Mouse (Mus musculus) A20 (cell line): ENCODE data around the gene Ufsp1.
A peak's percentile ranks its signal among the peaks of the same experiment; 100 is the strongest.

ENCODE experiments used
- DNase-seq: peaks from one replicate; pipeline ENCODE4 v3.0.0-alpha.2; 2011; ENCODE audit warnings: low read depth, low spot score

The Ufsp1 gene

DNA sequence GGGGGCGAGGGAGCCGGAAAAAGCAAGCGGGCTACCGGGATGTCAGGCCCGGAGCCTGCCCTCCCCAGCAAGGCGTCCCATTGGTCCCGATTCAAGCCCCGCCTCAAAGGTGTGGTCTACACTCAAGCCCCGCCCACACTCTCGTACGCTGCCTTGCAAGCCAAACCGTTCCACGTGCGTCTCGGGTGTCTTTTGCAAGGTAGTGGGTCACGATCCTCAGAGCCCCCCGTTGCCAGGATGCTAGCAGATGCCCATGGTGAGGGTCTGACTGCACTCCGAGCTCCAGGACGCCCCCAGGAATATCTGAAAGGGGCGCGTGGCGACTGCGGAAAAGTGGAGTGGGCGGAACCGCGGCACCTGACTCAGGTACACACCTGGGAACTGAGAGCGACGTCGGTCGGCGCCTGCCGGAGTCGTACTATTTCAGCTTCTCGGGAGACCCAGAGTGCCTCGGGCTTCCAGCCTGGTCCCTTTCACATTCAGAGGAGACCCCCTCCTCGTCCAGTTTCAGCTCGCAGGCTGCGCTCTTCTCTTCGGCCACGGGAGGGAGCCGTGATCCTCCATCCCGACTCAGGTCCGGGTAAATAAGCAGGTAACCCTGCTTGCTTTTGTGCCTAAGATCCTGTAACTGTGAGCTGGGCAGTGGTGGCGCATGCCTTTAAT is 39.2 kb downstream of the Ufsp1 start, which contains the start of gene Slc12a9:
Gene Slc12a9, minus strand, starts transcription at position 86 of the 663 bp plus-strand sequence.
- peak; percentile 95 for DNase-seq

DNA sequence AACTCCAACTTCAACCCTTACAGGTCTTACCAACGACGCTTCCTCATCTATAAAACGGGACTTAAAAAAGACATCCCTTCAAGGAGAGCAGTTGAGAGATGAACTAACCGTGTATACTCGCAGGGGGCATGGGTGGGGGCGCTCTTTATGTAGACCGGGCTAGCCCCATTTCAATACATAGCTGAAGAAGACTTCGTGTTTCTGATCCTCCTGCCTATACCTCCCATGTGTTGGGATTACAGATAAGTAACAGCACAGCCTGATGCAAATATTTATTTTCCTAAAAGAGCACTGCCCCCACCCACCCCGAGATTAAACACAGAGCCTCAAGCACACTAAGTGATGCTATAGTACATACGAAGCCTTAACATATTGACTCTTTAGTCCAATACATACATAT is 39.9 kb downstream of the Ufsp1 start:
- DNase-seq: no peak

GRCm38 (mm10) chr5:137335066-137335465 is 40.6 kb downstream of the Ufsp1 start:
- DNase-seq: no peak

DNA sequence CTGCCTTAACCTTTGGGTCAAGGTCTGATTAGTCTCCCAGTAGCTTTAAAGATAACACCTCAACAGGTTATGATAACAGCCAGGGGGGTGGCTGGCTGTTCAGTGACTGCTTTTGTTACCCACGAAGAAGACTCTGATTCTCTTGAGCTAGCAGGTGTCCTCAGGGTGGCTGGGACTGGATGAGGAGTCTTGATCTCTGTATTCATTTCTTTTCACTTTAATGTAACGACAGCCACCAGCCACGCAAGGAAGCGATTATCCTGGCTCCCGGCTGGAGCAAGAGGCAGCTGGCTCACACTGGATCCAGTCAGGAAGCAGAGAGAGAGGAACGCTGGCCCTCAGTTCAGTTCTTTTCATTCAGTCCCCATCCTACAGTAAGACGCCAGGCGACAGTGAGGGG is 42.8 kb downstream of the Ufsp1 start:
- DNase-seq: no peak

GRCm38 (mm10) chr5:137338256-137338655 is 43.8 kb downstream of the Ufsp1 start:
- peak; percentile 43 for DNase-seq

DNA sequence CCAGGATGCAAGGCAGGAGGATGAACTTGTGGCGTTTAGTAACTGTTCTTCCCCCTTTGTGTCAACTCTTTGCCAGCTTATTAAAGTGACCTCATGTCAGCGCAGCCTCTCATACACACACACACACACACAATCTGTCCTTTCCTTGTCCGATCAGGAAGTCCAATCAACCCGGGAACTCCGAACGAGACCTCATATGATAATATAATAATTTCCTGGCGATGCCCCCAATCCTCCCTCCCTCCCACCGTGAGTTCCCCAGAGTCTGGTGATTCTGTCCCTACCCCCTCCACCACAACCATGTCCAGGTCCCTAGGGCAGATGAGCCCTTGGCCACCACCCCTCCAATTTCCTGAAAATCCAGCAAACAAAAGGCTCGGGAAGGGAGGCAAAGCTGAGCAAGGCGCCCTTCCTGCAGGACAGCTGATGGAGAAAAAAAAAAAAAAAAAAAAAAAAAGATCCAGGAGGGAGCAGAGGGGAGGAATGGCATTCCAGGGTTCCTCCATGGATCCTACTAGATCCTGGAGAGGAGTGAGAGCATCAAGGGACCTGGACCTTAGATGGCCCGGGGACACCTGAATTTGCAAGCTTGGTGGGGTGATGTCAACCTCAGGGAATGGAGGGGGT is 44.3 kb downstream of the Ufsp1 start:
- no peak for DNase-seq

DNA sequence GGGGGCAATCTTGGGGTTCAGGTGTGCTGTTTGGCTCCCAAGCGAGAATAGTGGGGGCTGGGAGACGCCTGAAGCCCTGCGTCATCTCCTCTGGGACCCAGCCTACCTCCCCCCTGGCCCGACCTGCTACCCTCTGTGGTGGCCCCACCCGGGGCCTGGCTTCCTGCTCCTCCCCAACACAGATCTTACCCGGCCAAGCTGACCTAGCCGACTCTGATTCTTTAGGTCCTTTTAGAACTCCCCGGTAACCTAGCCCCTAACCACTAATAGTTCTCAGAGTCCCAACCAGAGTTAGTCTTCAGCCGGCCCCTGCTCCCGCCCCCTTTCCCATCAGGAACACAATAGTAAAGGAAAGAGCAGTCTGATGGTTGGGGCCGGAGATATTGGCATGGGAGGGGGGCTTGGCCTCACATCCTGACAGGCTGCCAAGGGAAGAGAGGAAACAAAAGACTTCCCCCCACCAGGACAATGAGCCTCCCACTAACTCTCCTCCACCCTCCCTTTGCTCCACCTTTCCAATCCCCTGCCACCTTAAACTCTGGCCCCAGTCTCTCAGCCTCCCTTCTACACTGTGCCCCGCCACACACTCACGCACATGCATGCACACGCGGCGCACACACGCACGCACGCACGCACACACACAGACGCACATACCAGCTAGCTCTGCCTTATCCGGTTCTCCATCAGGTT is 45.0 kb downstream of the Ufsp1 start:
- no peak for DNase-seq

GRCm38 (mm10) chr5:137340222-137340621 is 45.8 kb downstream of the Ufsp1 start:
- DNase-seq: no peak

DNA sequence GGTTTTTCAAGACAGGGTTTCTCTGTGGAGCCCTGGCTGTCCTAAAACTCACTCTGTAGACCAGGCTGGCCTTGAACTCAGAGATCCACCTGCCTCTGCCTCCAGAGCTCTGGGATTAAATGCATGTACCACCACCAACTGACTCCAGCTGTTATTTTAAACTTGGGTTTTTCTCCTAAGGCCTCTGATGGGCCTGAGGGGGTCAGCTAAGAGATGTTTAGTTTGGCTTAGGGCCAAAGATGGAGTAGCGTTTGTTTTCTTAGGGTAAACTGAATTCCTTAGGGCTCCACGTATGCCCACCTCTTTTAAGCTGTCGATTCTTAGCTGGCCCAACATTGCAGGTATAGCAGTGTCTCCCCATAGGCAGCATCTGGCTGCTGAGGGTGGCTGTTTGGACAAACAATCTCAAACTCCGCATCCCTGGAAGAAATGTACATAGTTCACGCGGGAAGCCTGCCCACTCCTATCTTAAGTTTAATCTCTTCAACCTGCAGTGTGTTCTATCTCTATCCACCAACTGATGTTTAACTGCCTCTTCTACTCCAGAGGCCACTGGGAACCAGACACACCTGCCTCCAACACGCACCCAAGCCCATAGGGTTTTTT is 48.1 kb downstream of the Ufsp1 start:
- no peak for DNase-seq

DNA sequence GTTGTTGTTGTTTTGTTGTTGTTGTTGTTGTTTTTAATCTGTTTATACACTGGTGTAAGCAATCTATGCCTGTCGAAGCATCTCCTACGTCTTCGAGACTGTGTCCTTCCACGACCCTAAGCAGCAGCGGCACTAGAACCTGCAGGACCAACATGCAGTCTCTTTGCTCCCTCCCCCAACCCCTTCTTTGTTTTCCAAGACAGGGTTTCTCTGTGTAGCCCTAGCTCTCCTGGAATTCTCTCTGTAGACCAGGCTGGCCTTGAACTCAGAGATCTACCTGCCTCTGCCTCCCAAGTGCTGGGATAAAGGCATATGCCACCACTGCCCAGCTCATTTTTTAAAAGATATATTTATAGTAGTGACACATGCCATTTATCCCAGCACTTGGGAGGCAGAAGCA is 49.0 kb downstream of the Ufsp1 start:
- no peak for DNase-seq

DNA sequence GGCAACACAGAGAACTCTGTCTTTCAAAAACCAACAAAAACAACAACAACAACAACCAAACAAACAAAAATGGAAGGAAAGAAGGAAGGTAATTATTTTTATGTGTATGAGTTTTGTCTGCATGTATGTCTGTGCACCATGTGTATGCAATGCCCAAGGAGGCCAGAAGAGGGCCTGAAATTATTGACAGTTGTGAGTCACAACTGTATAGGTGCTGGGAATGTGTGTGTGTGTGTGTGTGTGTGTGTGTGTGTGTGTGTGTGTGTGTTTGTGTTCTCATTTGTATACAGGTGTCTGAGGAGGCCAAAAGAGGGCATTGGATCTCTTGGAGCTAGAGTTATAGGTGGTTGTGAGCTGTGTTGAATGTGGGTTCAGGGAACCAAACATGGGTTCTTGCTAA is 49.4 kb downstream of the Ufsp1 start:
- no peak for DNase-seq
